Mouse (Mus musculus): ENCODE measurements around the gene Vmn1r198.
"Not testable (repeated sequence)": the region's sequence is repeated elsewhere in the genome, so short reads cannot be mapped to it uniquely, and the experiment has no call there.

Vmn1r198 gene

GRCm38 (mm10) chr13:22350064-22350463, at the start of gene Vmn1r198:
Gene Vmn1r198 (plus strand): TSS chr13:22350364.
- no peak for DNase-seq (ENCODE audit: low spot score)

GRCm38 (mm10) chr13:22308075-22308474, 42.1 kb upstream of the Vmn1r198 start:
- DNase-seq (ENCODE audit: low spot score) = not testable (repeated sequence)

GRCm38 (mm10) chr13:22315361-22315760, 34.8 kb upstream of the Vmn1r198 start:
- DNase-seq (ENCODE audit: low spot score) = no peak

DNA sequence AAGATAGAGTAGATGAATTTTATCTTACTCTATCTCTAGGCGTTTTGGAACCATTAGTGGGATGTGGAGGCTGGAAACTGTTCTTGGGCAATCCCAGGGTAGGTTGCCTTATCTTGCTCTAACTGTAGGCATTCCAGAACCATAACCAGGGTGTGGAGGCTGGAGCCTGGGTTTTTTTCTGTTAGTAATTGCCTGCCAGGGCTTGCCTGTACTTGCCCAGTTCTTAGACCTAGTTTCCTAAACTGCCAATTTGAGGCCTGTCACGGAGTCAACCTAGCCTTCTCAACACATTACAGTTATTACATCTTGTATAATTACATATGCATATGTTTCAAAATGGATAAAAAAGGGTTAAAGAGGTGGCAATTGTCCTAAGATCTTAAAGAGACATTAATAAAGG, 32.8 kb upstream of the Vmn1r198 start:
- no peak for DNase-seq (ENCODE audit: low spot score)

- no peak for DNase-seq (ENCODE audit: low spot score)
Observed at GRCm38 (mm10) chr13:22320091-22320490, 30.1 kb upstream of the Vmn1r198 start.

GRCm38 (mm10) chr13:22324289-22324688, 25.9 kb upstream of the Vmn1r198 start, which contains the start of gene Vmn1r197:
Gene Vmn1r197 (plus strand): TSS chr13:22324589.
- no peak for DNase-seq (ENCODE audit: low spot score)

- no peak for DNase-seq (ENCODE audit: low spot score)
Observed at GRCm38 (mm10) chr13:22333269-22333668, 16.9 kb upstream of the Vmn1r198 start.

DNA sequence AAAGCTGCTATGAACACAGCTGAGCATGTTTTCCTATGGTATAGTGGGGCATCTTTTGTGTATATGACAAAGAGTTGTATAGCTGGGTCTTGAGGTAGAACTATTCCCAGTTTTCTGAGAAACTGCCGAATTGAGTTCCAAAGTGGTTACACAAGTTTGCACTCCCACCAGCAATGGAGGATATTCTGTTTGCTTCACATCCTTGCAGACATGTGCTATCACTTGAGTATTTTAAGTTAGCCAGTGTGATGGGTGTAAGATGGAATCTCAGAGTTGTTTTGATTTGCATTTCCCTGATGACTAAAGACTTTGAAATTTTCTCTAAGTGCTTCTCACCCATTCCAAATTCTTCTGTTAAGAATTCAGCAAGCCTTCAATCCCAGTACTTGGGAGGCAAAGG, 14.6 kb upstream of the Vmn1r198 start:
- DNase-seq (ENCODE audit: low spot score) = no peak

DNA sequence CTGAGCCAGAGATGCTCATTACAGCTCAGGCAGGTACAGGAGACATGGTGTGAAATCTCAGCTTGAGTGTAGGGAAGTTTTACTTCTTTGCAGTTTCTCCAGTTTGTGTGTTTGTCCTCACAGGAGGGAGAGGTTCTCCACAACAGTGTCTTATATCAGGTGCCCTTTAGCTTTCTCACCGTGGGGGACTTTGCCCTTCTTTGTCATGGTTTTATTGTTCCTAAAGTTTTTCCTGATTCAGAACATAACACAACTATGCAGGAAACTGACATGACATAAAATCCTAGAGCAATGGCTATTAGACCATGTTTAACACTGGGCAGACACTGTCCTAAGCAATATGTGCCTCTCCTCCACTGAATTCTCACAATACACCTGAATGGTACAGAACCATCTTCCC, 649 bp downstream of the Vmn1r198 start:
- no peak for DNase-seq (ENCODE audit: low spot score)

GRCm38 (mm10) chr13:22379518-22379917, 29.4 kb downstream of the Vmn1r198 start, which contains the start of gene Vmn1r199:
Gene Vmn1r199 (plus strand): TSS chr13:22379818.
- DNase-seq (ENCODE audit: low spot score) = no peak

DNA sequence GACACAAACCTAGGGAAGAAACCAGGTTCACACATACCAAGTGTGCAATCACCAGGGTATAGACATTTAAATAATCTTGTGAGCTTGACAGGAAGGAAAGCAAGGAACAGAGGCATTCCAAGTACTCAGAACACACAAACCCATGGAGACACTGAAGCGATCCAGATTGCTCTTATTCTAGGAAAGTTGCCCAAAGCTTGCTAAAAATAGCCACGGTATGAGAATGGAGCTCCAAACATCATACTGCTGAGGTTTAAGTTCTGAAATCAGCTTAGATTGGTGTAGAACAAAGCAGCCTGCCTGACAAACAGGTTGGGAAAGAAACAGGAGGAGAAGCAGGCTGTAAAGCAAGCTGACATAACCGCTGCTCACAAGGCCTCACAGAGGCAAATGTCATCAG, 31.0 kb downstream of the Vmn1r198 start:
- not testable (repeated sequence) for DNase-seq (ENCODE audit: low spot score)

GRCm38 (mm10) chr13:22383401-22383800, 33.2 kb downstream of the Vmn1r198 start:
- no peak for DNase-seq (ENCODE audit: low spot score)

DNA sequence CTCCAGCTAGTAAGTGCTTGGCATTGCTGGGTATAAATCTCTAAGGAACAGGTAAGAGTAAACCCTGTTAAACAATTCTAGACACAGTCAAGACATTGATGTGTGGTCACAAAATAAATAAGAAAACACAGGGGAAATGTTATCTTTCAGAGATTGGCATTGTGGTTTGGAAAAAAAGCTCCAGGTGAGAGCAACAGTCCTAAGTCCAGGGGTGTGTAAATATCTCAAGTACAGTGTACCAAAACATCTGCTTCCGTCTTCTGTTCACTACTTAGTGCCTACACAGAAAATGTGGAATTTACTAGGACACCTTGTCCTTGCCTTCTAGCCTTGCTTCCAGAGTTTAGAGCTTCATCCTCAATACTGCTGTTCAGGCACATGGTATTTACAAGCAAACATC, 36.9 kb downstream of the Vmn1r198 start:
- no peak for DNase-seq (ENCODE audit: low spot score)

DNA sequence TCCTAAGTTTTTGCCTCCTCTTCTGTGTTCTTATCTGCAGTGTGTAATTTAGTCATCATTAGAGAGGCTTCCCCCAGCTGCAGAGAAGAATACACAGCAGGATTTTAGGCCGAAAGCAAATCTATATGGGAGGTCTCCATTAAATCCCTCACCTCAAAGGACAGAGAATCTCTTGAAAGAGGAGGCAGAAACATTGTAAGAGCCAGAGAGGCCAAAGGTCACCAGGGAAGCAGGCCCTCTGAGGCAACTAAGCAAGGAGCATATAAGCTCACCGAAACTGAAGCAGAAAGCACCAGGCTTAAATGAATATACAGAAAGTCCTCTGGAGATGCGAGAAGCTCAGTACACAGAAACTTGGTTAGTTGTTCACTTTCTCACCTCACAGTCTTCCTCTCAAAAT, 39.9 kb downstream of the Vmn1r198 start, which contains the start of gene Vmn1r200:
Vmn1r200 (plus strand) TSS at position 301 of the 400 bp plus-strand sequence.
- DNase-seq (ENCODE audit: low spot score) = no peak

- no peak for DNase-seq (ENCODE audit: low spot score)
Observed at GRCm38 (mm10) chr13:22402978-22403377, 52.8 kb downstream of the Vmn1r198 start.
